ENCODE assay signal across 8 mouse cellular contexts in genomic region chr5:144214453-144214852, GRCm38 (mm10). TPM values are rescaled to one million over a fixed set of nuclear protein-coding genes. Genes with fewer than 3 reads are reported as not detected.
DNase-seq lines count a peak whose midpoint lies in the region; TF ChIP-seq lines count a peak whose summit lies in the region.
"Had no signal": no experiment of that assay in that cellular context is flagged by ENCODE, and none has a peak within 500 bp of the region (broad histone marks: within the 10 kb centered on the region; RNA-seq: fewer than 3 reads in every experiment).

No protein-coding gene starts in this region.

- no peaks in the 10 kb centered on the region for H3K27me3 ChIP-seq in cerebellum, adult 2 months (ENCODE audit: control insufficient read depth, insufficient read depth, low read length)
- no peaks in the 10 kb centered on the region for H3K27me3 ChIP-seq in splenic B cell, adult 2 months (ENCODE audit: control insufficient read depth, insufficient read depth, low read length, poor library complexity, severe bottlenecking)

- 29% methylated on average over 7 of the region's 7 CpGs for WGBS in cerebellum, adult 2 months

- TF ChIP-seq CTCF in cerebellum, adult 2 months (IDR thresholded peaks at IDR 0.05; ENCODE audit: borderline replicate concordance, insufficient read depth, low read depth, low read length) = peak; percentile 82

- H3K27ac ChIP-seq in cerebellum, adult 2 months (ENCODE audit: insufficient read depth, low read length) = no peak overlapping the region

- H3K4me3 ChIP-seq in cerebellum, adult 2 months (replicated peaks; ENCODE audit: insufficient read depth, low read depth, low read length) = no peak overlapping the region

- intact Hi-C loops in left cerebral cortex, postnatal 4 days (cut with DNase I) = no loop called here
- intact Hi-C loops in left cerebral cortex, postnatal 25 days (cut with DNase I) = no loop called here

- peaks cover 14% of the 10 kb centered on the region for H3K4me1 ChIP-seq in cerebellum, adult 2 months (ENCODE audit: control insufficient read depth, insufficient read depth, low read length)

- peak; percentile 76 for DNase-seq in left cerebral cortex, postnatal 4 days
- no peak for DNase-seq in left cerebral cortex, postnatal 25 days (ENCODE audit: low spot score in 2 of 2)
- DNase-seq in NIH3T3 (ENCODE audit: low read depth) = peak; percentile 74
- peak; percentile 61 to 73 for DNase-seq in cerebellum, adult 2 months
- DNase-seq in heart, postnatal 4 days = peak; percentile 80
- DNase-seq in lung, postnatal 10 days = peak; percentile 77
- DNase-seq in splenic B cell, adult 2 months (ENCODE audit: low read depth, low spot score) = peak; percentile 75

- H3K36me3 ChIP-seq in splenic B cell, adult 2 months (ENCODE audit: control insufficient read depth, insufficient read depth, low read length, poor library complexity, severe bottlenecking) = peaks cover 1% of the 10 kb centered on the region

- no peak for TF ChIP-seq POLR2A in cerebellum, adult 2 months (IDR thresholded peaks at IDR 0.05; ENCODE audit: borderline replicate concordance, insufficient read depth, low read length)

RNA-seq across cellular contexts. Expression of gene Tecpr1, which starts 9.0 kb away (rescaled TPM):
- 10 to 100 TPM; 72.6 to 83.1 TPM for total RNA-seq in left cerebral cortex, postnatal 4 days (2021)
- 10 to 100 TPM; 86.6 to 87.7 TPM for total RNA-seq in left cerebral cortex, postnatal 25 days (2021)
- 164 and 182 TPM in 2 replicates for polyA plus RNA-seq in cerebellum, adult 2 months (2012; rRNA removed)
- total RNA-seq in heart, postnatal 4 days (2021) = 10 to 100 TPM; 24.1 to 26.0 TPM

RNA-seq across cellular contexts. Expression of gene Bhlha15, which starts 24.4 kb away (rescaled TPM):
- under 1 TPM; 0.38 to 0.42 TPM for total RNA-seq in left cerebral cortex, postnatal 4 days (2021)
- under 1 TPM; 0.25 to 0.30 TPM for total RNA-seq in left cerebral cortex, postnatal 25 days (2021)
- polyA plus RNA-seq in cerebellum, adult 2 months (2012; rRNA removed) = 0.14 and 0.15 TPM in 2 replicates
- total RNA-seq in heart, postnatal 4 days (2021) = under 1 TPM; 0.07 TPM
- total RNA-seq: gastrocnemius, postnatal 4 days had no signal

RNA-seq across cellular contexts. Expression of gene Bri3, which starts 29.8 kb away (rescaled TPM):
- total RNA-seq in left cerebral cortex, postnatal 4 days (2021) = 10 to 100 TPM; 68.9 to 72.5 TPM
- 10 to 100 TPM; 64.0 to 65.8 TPM for total RNA-seq in left cerebral cortex, postnatal 25 days (2021)
- polyA plus RNA-seq in cerebellum, adult 2 months (2012; rRNA removed) = 70.5 and 72.5 TPM in 2 replicates
- total RNA-seq in heart, postnatal 4 days (2021) = 100 to 1,000 TPM; 180 to 221 TPM

Comparison
In these comparisons a context has a peak if more than half of its experiments do, and no peak if none do; other contexts are left out.
1. DNase-seq: peak in left cerebral cortex, postnatal 4 days (single experiment), NIH3T3 (single experiment), cerebellum, adult 2 months (2 of 2), heart, postnatal 4 days (single experiment), lung, postnatal 10 days (single experiment) and splenic B cell, adult 2 months (single experiment); none in left cerebral cortex, postnatal 25 days (0 of 2).